Mouse (Mus musculus) neural tube, embryonic 11.5 days (tissue): ENCODE measurements around the gene Mycbp2. TPM values are rescaled to one million over a fixed set of nuclear protein-coding genes. Genes with fewer than 3 reads are reported as not detected.

Experiments
- ATAC-seq: fragments of 200-750 bp; cut with Nextera tagmentation; 2 replicates; pipeline ENCODE4 v1.8.0; 2017; ENCODE audit warnings: moderate number of reproducible peaks, mild to moderate bottlenecking, moderate TSS enrichment, moderate library complexity; ENCODE audit not compliant: insufficient read depth, low FRiP score, low TSS enrichment
- DNase-seq: peaks from one replicate; pipeline ENCODE4 v3.0.0-alpha.2; 2015; ENCODE audit warnings: low spot score
- H3K27ac ChIP-seq: fragments of 300-500 bp; sonication (generic); 2 replicates; pipeline ENCODE4 v1.5.1; 2014; ENCODE audit warnings: low read depth, mild to moderate bottlenecking, low read length
- H3K27me3 ChIP-seq: fragments of 300-500 bp; sonication (generic); 2 replicates; pipeline ENCODE4 v1.6.1; 2014; ENCODE audit warnings: mild to moderate bottlenecking, low read length, mixed read lengths; ENCODE audit not compliant: control insufficient read depth, insufficient read depth
- H3K36me3 ChIP-seq: fragments of 300-500 bp; sonication (generic); 2 replicates; pipeline ENCODE4 v1.6.1; 2014; ENCODE audit warnings: mild to moderate bottlenecking, low read length, moderate library complexity, mixed read lengths; ENCODE audit not compliant: control insufficient read depth, insufficient read depth
- H3K4me1 ChIP-seq: fragments of 300-500 bp; sonication (generic); 2 replicates; pipeline ENCODE4 v1.6.1; 2014; ENCODE audit warnings: low read length, mixed read lengths; ENCODE audit not compliant: control insufficient read depth, insufficient read depth
- H3K4me2 ChIP-seq: fragments of 300-500 bp; sonication (generic); 2 replicates; pipeline ENCODE4 v1.6.1; 2014; ENCODE audit warnings: low read depth, mild to moderate bottlenecking, moderate library complexity
- H3K4me3 ChIP-seq: fragments of 300-500 bp; sonication (generic); 2 replicates; pipeline ENCODE4 v1.5.1; 2014; ENCODE audit warnings: low read depth, low read length
- H3K9ac ChIP-seq: fragments of 300-500 bp; sonication (generic); 2 replicates; pipeline ENCODE4 v1.6.1; 2014; ENCODE audit warnings: mild to moderate bottlenecking, low read length
- H3K9me3 ChIP-seq: fragments of 300-500 bp; sonication (generic); 2 replicates; pipeline ENCODE4 v1.6.1; 2016; ENCODE audit warnings: low read length; ENCODE audit not compliant: control insufficient read depth
- WGBS: fragments of 180-500 bp; shearing (Covaris S2); extraction: QIAGEN DNeasy Blood & Tissue Kit; methylation state at CpG from one replicate; pipeline ENCODE4 v1.1.7; 2014; 5-methylcytosine and 5-hydroxymethylcytosine counted together
- polyA plus RNA-seq: library from polyadenylated mRNA; unstranded; fragments of >200 nt; fragmentation: Nextera tagmentation; extraction: Ambion mirVana; gene quantifications from 2 replicates; pipeline ENCODE4 v1.2.1, GENCODE M21; 2014

The Mycbp2 gene
- polyA plus RNA-seq, 1 experiment from 2014 or later = 29.4 TPM

DNA sequence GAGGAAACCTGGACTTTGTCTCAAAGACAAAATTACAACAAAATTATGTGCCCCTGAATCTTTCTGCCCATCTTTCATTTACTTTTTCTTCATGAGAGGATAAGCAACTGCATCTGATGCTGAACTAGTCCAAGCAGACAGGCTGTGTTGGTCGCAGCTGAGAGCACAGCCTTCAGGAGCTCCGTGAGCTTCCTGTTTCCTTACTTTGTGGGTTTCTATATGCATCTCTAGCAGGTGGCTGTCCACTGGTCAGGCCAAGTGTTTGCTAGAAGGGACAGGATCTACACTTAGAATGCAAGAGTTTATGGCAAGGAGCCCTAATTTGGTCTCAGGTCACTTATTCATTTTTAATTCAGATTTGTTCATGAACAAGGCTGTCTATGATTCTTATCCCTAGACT is 50.4 kb downstream of the Mycbp2 start:
- no peak for DNase-seq
- WGBS = 90% methylated on average over 2 of the region's 2 CpGs
- ATAC-seq = no peak

DNA sequence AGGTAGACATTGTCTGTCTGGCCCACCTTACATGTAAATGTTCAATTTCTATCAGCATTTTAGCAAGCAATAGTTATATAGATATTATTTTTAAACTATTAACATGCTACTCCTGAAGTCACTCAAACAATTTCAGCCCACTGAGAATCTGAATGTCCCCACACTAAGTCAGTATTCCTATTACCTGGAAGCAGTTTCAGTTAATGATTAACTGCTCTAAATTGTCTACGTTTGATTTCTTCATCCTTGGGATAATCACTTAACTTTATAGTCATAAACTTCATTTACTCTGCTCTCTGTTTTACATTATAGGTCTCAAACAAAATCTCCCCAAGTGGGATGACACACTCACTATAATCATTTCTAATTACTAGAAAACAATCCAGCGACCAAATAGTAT is 60.0 kb downstream of the Mycbp2 start:
- Histone ChIP-seq H3K27ac (no peak overlapping the region), H3K4me2 (no peak overlapping the region), H3K9me3 (no peaks in the 10 kb centered on the region), H3K36me3 (0 out of 2 replicates have a peak, but pooled peaks cover 2% of the 10 kb centered on the region), H3K4me3 (no peak overlapping the region), H3K9ac (no peak overlapping the region), H3K4me1 (no peaks in the 10 kb centered on the region), H3K27me3 (no peaks in the 10 kb centered on the region)
- ATAC-seq = no peak
- no peak for DNase-seq
- WGBS = 83% methylated on average over 2 of the region's 2 CpGs

More for the DNA sequence above, 50.4 kb downstream of the Mycbp2 start:
- H3K9ac ChIP-seq = no peak overlapping the region
- no peak overlapping the region for H3K27ac ChIP-seq
- H3K4me1 ChIP-seq = no peaks in the 10 kb centered on the region
- H3K4me3 ChIP-seq = no peak overlapping the region
- H3K9me3 ChIP-seq = no peaks in the 10 kb centered on the region
- H3K27me3 ChIP-seq = no peaks in the 10 kb centered on the region
- no peak overlapping the region for H3K4me2 ChIP-seq
- H3K36me3 ChIP-seq = peaks cover 3% of the 10 kb centered on the region; the same call in 1 of the 2 replicates

DNA sequence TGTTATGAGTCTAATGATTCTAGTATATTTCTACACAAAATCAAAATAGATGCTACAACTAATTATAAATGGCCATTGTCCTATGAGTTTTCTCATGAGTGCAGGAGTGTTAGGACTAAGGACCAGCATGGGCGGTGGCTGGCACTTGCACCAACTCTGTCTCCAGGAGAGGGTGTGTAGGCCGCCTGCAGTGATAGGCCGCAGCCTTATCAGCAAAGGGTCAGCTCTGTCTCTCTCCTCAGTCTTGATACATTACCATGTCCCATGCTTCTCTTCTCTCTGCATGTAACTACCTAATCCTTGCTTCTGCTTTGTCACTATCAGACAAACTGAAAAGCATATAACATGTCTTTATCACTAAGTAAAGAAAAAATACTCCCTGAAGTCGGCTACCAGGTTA is 69.9 kb downstream of the Mycbp2 start:
- ATAC-seq = no peak
- no peaks in the 10 kb centered on the region for H3K27me3 ChIP-seq
- no peak for DNase-seq
- H3K4me2 ChIP-seq = no peak overlapping the region
- WGBS = 92% methylated on average over 4 of the region's 4 CpGs
- H3K9ac ChIP-seq = no peak overlapping the region
- no peak overlapping the region for H3K27ac ChIP-seq
- H3K9me3 ChIP-seq = no peaks in the 10 kb centered on the region
- H3K4me3 ChIP-seq = no peak overlapping the region
- no peaks in the 10 kb centered on the region for H3K36me3 ChIP-seq
- H3K4me1 ChIP-seq = no peaks in the 10 kb centered on the region

DNA sequence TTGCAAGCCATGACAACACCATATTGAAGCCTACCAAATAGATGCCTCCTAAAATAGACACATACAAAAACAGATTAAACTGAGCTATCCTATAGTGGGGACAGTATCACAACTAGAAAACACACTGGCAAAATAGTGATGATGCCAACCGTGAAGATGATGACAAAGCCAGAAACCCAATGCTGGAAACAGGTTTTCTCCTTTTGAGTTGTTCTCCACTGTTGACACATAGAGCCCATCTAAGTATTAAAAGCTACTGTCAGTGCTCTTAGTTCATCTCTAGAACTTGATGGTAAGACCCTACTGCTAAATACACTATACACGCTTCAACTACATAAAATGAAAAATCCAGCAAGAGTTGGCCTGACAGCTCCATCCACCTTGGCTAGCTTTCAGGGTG is 86.2 kb downstream of the Mycbp2 start:
- DNase-seq (no peak), ATAC-seq (no peak)
- H3K36me3 ChIP-seq = no peaks in the 10 kb centered on the region
- WGBS = 91% methylated on average over 2 of the region's 2 CpGs
- H3K4me2 ChIP-seq = no peak overlapping the region
- H3K27me3 ChIP-seq = no peaks in the 10 kb centered on the region
- no peak overlapping the region for H3K27ac ChIP-seq
- H3K4me3 ChIP-seq = no peak overlapping the region
- H3K9me3 ChIP-seq = no peaks in the 10 kb centered on the region
- H3K4me1 ChIP-seq = no peaks in the 10 kb centered on the region
- no peak overlapping the region for H3K9ac ChIP-seq

DNA sequence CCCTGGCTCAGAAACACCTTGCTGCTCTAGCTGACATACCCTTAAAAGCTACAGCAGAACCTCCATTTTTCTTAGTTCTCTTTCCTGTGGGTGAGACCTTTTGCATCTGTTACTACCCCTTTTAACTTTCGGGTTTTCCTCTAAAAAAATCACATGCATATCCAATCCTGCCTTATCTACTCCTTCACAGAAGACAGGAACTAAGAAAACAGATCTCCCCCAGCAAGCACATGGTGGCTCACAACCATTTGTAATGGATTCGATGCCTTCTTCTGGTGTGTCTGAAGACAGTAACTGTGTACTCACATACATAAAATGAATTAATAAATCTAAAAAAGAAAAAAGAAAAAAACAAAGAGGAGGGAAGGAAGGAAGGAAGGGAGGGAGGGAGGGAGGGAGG is 87.9 kb downstream of the Mycbp2 start:
- no peak for ATAC-seq
- DNase-seq = no peak
- Histone ChIP-seq H3K36me3 (no peaks in the 10 kb centered on the region), H3K9me3 (no peaks in the 10 kb centered on the region), H3K27ac (no peak overlapping the region), H3K9ac (no peak overlapping the region), H3K4me3 (no peak overlapping the region), H3K4me1 (no peaks in the 10 kb centered on the region), H3K4me2 (no peak overlapping the region), H3K27me3 (no peaks in the 10 kb centered on the region)
- 91% methylated on average over 2 of the region's 2 CpGs for WGBS

DNA sequence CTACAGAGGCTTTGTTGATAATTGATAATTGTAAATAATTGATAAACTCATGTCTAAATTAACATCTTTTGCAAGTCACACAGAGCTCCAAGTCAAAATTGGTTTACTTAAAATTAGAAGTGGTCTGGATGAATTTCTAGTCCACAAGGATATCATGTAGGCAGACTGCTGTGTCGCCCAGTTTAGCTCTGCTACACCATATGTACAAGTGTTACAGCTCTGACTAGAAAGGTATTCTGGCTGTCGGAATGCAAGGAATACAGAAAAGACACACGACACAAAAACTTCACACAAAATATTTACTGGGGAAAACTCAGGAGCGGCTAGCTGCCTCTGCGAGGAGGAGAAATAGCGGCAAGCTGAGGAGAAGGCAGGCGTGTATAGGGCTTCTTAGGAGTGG is 89.7 kb downstream of the Mycbp2 start:
- Histone ChIP-seq H3K4me2 (no peak overlapping the region), H3K9me3 (no peaks in the 10 kb centered on the region), H3K36me3 (no peaks in the 10 kb centered on the region), H3K27me3 (no peaks in the 10 kb centered on the region), H3K9ac (no peak overlapping the region), H3K4me3 (no peak overlapping the region), H3K27ac (no peak overlapping the region), H3K4me1 (no peaks in the 10 kb centered on the region)
- no peak for ATAC-seq
- no peak for DNase-seq
- 96% methylated on average over 7 of the region's 7 CpGs for WGBS

DNA sequence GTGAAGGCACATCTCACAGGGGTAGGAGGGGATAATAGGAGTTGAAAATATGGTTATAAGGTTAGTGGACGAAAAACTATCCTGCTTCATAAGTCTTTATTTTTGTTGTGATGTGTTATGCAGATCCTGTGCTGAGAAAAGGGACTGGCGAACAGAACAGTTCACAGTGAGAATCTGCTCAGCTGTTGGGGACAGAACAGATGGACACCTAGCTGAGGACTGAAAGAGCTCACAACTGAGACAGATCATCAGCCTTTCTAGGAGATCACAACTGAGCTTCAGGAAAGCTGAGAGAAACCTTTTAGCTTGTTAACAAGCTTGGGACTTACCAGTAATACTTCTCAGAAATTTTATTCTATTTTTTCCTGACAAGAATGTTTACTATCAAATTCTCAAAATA is 92.3 kb downstream of the Mycbp2 start:
- Histone ChIP-seq H3K4me3 (no peak overlapping the region), H3K9me3 (no peaks in the 10 kb centered on the region), H3K36me3 (no peaks in the 10 kb centered on the region), H3K4me2 (no peak overlapping the region), H3K4me1 (no peaks in the 10 kb centered on the region), H3K27ac (no peak overlapping the region), H3K9ac (no peak overlapping the region), H3K27me3 (no peaks in the 10 kb centered on the region)
- WGBS = 88% methylated on average over 2 of the region's 2 CpGs
- DNase-seq (no peak), ATAC-seq (no peak)

DNA sequence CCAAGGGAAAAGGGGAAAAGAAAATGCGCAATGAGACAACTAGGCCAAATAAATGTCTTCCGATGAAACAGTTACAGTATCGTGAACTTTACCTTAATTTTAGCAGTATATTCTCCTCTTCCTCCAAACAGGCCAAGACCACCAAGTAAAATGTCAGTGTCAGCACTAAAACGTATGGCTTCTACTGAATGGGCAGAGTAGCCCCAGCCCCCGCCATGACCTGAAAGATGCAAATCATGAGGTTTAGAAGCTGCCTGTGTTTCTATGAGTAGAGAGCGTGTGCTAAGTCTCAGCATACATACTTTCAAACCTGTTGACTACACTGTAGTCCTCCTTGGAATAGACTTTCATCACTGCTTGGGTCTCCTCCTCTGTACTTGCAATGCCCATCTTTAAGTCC is 104.6 kb downstream of the Mycbp2 start:
- H3K27ac ChIP-seq = no peak overlapping the region
- H3K27me3 ChIP-seq = no peaks in the 10 kb centered on the region
- H3K4me3 ChIP-seq = no peak overlapping the region
- ATAC-seq (no peak), DNase-seq (no peak)
- no peaks in the 10 kb centered on the region for H3K9me3 ChIP-seq
- no peak overlapping the region for H3K9ac ChIP-seq
- H3K4me2 ChIP-seq = no peak overlapping the region
- WGBS = 97% methylated on average over 6 of the region's 6 CpGs
- no peaks in the 10 kb centered on the region for H3K4me1 ChIP-seq
- peaks cover 2% of the 10 kb centered on the region; the same call in 1 of the 2 replicates for H3K36me3 ChIP-seq

DNA sequence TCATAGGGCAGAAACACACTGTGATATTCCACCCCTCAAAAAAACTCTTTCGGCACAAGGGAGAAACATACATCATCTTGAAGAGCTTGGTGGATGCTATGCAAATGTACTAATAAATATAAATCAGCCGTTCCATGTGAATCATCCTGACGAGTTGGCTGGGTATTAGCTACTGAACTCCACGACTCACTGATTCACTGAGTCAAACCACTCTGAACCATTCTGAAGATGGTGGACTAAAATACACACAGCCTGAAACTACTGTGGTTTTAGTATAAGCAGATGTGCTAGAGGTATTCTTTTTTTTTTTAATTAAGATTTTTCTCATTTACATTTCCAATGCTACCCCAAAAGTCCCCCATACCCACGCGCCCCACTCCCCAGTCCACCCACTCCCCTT is 111.8 kb downstream of the Mycbp2 start:
- Histone ChIP-seq H3K27me3 (no peaks in the 10 kb centered on the region), H3K4me2 (no peak overlapping the region), H3K9ac (no peak overlapping the region), H3K36me3 (no peaks in the 10 kb centered on the region), H3K4me1 (no peaks in the 10 kb centered on the region), H3K27ac (no peak overlapping the region), H3K9me3 (no peaks in the 10 kb centered on the region), H3K4me3 (no peak overlapping the region)
- DNase-seq (no peak), ATAC-seq (no peak)
- 89% methylated on average over 6 of the region's 6 CpGs for WGBS
